Mouse (Mus musculus) C2C12 (cell line): Measurements from ENCODE around the gene Stag1.

Source experiments
- CEBPB ChIP-seq: IDR thresholded peaks from one replicate; pipeline ENCODE4 v1.6.1; 2011; ENCODE audit warnings: low read depth, mild to moderate bottlenecking, control low read depth, moderate library complexity
- CTCF ChIP-seq: IDR thresholded peaks from one replicate; pipeline ENCODE4 v1.5.1; 2011; ENCODE audit not compliant: control insufficient read depth, insufficient read depth, insufficient read length
- MAX ChIP-seq: IDR thresholded peaks from one replicate; pipeline ENCODE4 v1.6.1; 2011; ENCODE audit warnings: mild to moderate bottlenecking, control low read depth
- MYOD1 ChIP-seq: IDR thresholded peaks from one replicate; pipeline ENCODE4 v1.6.1; 2011; ENCODE audit warnings: low read depth; ENCODE audit not compliant: control insufficient read depth, insufficient read length
- MYOG ChIP-seq: IDR thresholded peaks from one replicate; pipeline ENCODE4 v1.6.1; 2011; ENCODE audit not compliant: control insufficient read depth, insufficient read length; ENCODE audit errors: extremely low read depth
- USF1 ChIP-seq: IDR thresholded peaks from one replicate; pipeline ENCODE4 v1.6.1; 2011; ENCODE audit warnings: low read depth, mild to moderate bottlenecking, control low read depth, moderate library complexity

GRCm38 (mm10) chr9:100991321-100991720 lies 393.7 kb downstream of the Stag1 start:
- TF ChIP-seq CTCF: no peak
- no peak for TF ChIP-seq MYOD1
- no peak for TF ChIP-seq USF1
- TF ChIP-seq MAX: no peak
- no peak for TF ChIP-seq MYOG
- TF ChIP-seq CEBPB: no peak
